8 mouse cellular contexts compared by ENCODE assay signal in the genomic region with DNA sequence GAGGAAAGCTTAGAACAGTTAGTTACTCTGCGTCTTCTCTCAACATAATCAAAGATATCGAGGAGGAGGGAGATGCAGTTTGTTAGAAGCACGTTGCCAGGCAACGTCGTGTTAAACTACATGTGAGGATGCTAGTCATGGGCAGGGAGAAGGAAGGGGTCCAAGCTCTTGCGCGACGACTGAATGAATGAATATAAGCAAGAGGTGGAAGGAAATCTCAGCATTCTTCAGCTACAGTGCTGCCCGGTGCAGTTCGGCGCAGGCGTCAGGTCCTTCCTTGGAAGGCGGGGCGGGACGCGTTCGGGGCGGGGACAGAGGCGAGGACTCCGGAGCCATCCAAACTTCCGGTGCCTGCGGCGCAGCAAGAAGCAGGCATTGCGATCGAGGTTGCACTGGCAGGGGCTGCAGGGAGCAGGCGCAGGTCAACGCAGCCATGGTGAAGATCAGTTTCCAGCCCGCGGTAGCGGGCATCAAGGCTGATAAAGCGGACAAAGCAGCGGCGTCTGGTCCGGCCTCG. TPM values are rescaled to one million over a fixed set of nuclear protein-coding genes. Genes with fewer than 3 reads are reported as not detected.
DNase-seq lines count a peak whose midpoint lies in the region; ATAC-seq and TF ChIP-seq lines count a peak whose summit lies in the region.

A gene (plus strand): TSS at position 51 of the 517 bp plus-strand sequence.

- TF ChIP-seq POLR2A in bone marrow macrophage, adult 2 months (IDR thresholded peaks at IDR 0.05; ENCODE audit: borderline replicate concordance, low read depth, low read length), result 0 out of 2 replicates have a peak, but pooled peaks have one; percentile 70
- TF ChIP-seq POLR2A in embryonic fibroblast, embryonic 13.5 days (IDR thresholded peaks at IDR 0.05; ENCODE audit: low read depth, low read length), result peak; percentile 85
- 0 out of 2 replicates have a peak, but pooled peaks have one; percentile 57 for TF ChIP-seq POLR2A in limb, embryonic 14.5 days (IDR thresholded peaks at IDR 0.05; ENCODE audit: borderline replicate concordance, extremely low read depth, insufficient read depth, insufficient read length)

- no peaks in the 10 kb centered on the region for H3K27me3 ChIP-seq in limb, embryonic 14.5 days (ENCODE audit: control insufficient read depth, insufficient read depth, low read length)
- no peaks in the 10 kb centered on the region for H3K27me3 ChIP-seq in midbrain, embryonic 16.5 days (ENCODE audit: control insufficient read depth, insufficient read depth, low read depth, low read length)

- TF ChIP-seq CTCF in bone marrow macrophage, adult 2 months (IDR thresholded peaks at IDR 0.05; ENCODE audit: low read depth, low read length), result no peak
- no peak for TF ChIP-seq CTCF in embryonic fibroblast, embryonic 13.5 days (IDR thresholded peaks at IDR 0.05; ENCODE audit: borderline replicate concordance, insufficient read depth, low read length)

- H3K4me1 ChIP-seq in bone marrow macrophage, adult 2 months (ENCODE audit: control insufficient read depth, insufficient read depth, low read length), result peaks cover 38% of the 10 kb centered on the region
- peaks cover 5% of the 10 kb centered on the region; the same call in 1 of the 2 replicates for H3K4me1 ChIP-seq in embryonic fibroblast, embryonic 13.5 days (ENCODE audit: control insufficient read depth, insufficient read depth, low read length)
- H3K4me1 ChIP-seq in limb, embryonic 14.5 days (ENCODE audit: control insufficient read depth, insufficient read depth, low read length), result peaks cover 40% of the 10 kb centered on the region
- H3K4me1 ChIP-seq in midbrain, embryonic 16.5 days (ENCODE audit: control insufficient read depth, insufficient read depth, low read length), result peaks cover 38% of the 10 kb centered on the region

- peak within 1 kb of the TSS; percentile 84 for H3K4me2 ChIP-seq in limb, embryonic 14.5 days (replicated peaks; ENCODE audit: low read depth, low read length, severe bottlenecking)
- H3K4me2 ChIP-seq in midbrain, embryonic 16.5 days (ENCODE audit: low read length), result peak within 1 kb of the TSS; percentile 79

- peak; percentile 84 for ATAC-seq in limb, embryonic 14.5 days (ENCODE audit: low FRiP score, low read depth)
- ATAC-seq in midbrain, embryonic 16.5 days, result peak; percentile 90

- peak within 1 kb of the TSS; percentile 89 for H3K9ac ChIP-seq in limb, embryonic 14.5 days (ENCODE audit: low read depth, low read length, severe bottlenecking)
- peak within 1 kb of the TSS; percentile 76 for H3K9ac ChIP-seq in midbrain, embryonic 16.5 days (ENCODE audit: low read depth, low read length)

- peak within 1 kb of the TSS; percentile 78 for H3K4me3 ChIP-seq in bone marrow macrophage, adult 2 months (ENCODE audit: insufficient read depth, low read length)
- peak within 1 kb of the TSS; percentile 96 for H3K4me3 ChIP-seq in embryonic fibroblast, embryonic 13.5 days (ENCODE audit: insufficient read depth, low read length)
- peak within 1 kb of the TSS; percentile 82 for H3K4me3 ChIP-seq in limb, embryonic 14.5 days (replicated peaks; ENCODE audit: low read length)
- peak within 1 kb of the TSS; percentile 63 for H3K4me3 ChIP-seq in midbrain, embryonic 16.5 days (ENCODE audit: low read depth, low read length)

- no peaks in the 10 kb centered on the region for H3K36me3 ChIP-seq in limb, embryonic 14.5 days (ENCODE audit: control insufficient read depth, insufficient read depth, low read length)
- no peaks in the 10 kb centered on the region for H3K36me3 ChIP-seq in midbrain, embryonic 16.5 days (ENCODE audit: control insufficient read depth, insufficient read depth, low read length)

- H3K9me3 ChIP-seq in limb, embryonic 14.5 days (ENCODE audit: control insufficient read depth, low read length), result no peaks in the 10 kb centered on the region
- no peaks in the 10 kb centered on the region for H3K9me3 ChIP-seq in midbrain, embryonic 16.5 days (replicated peaks; ENCODE audit: control insufficient read depth, low read length, poor library complexity, severe bottlenecking)

- DNase-seq in A20 (ENCODE audit: low read depth, low spot score), result peak; percentile 90
- peak; percentile 83 to 85 for DNase-seq in heart, adult 9 months (ENCODE audit: low spot score in 2 of 2)
- peak; percentile 84 for DNase-seq in kidney, adult 9 months
- peak; percentile 80 for DNase-seq in limb, embryonic 14.5 days (ENCODE audit: low spot score)
- DNase-seq in spleen, postnatal 14 days (ENCODE audit: low spot score in 2 of 2), result peak; percentile 49 to 58

- WGBS in limb, embryonic 14.5 days, result under 1% methylated on average over 30 of the region's 35 CpGs
- under 1% methylated on average over 35 of the region's 35 CpGs for WGBS in midbrain, embryonic 16.5 days

- peak within 1 kb of the TSS; percentile 68 for H3K27ac ChIP-seq in bone marrow macrophage, adult 2 months (ENCODE audit: insufficient read depth, low read depth, low read length)
- peak within 1 kb of the TSS; percentile 71 for H3K27ac ChIP-seq in embryonic fibroblast, embryonic 13.5 days (ENCODE audit: insufficient read depth, low read length)
- peak within 1 kb of the TSS; percentile 96 for H3K27ac ChIP-seq in limb, embryonic 14.5 days (replicated peaks; ENCODE audit: low read depth, low read length)
- H3K27ac ChIP-seq in midbrain, embryonic 16.5 days (ENCODE audit: low read length), result peak within 1 kb of the TSS; percentile 82

RNA-seq across cellular contexts. Expression of the gene that starts here (rescaled TPM):
- 216 and 219 TPM in 2 replicates for polyA plus RNA-seq in bone marrow macrophage, adult 2 months (2012; ENCODE audit: insufficient read depth, insufficient read length, missing spikeins)
- 221 and 233 TPM in 2 replicates for polyA plus RNA-seq in embryonic fibroblast, embryonic 13.5 days (2011; ENCODE audit: insufficient read length, low read depth, missing spikeins)
- 213 and 289 TPM in 2 replicates for polyA plus RNA-seq in limb, embryonic 14.5 days (2012; rRNA removed)
- polyA plus RNA-seq in limb, embryonic 14.5 days (2014; fragmentation: Nextera tagmentation; extraction: Ambion mirVana), result 181 and 197 TPM in 2 replicates
- polyA plus RNA-seq in midbrain, embryonic 16.5 days (2015; fragmentation: Nextera tagmentation; extraction: Ambion mirVana), result 249 and 258 TPM in 2 replicates

Comparison
In these comparisons a context has a peak if more than half of its experiments do, and no peak if none do; other contexts are left out.
1. Peak in every context shown above with its lines: DNase-seq, ATAC-seq, H3K4me3 ChIP-seq and H3K27ac ChIP-seq.